Mouse (Mus musculus): Measurements from ENCODE around the gene Fam189a2. TPM values are rescaled to one million over a fixed set of nuclear protein-coding genes. Genes with fewer than 3 reads are reported as not detected.

Gene Fam189a2
- total RNA-seq, 2 experiments from 2014 or later, result 10.4 to 10.5 TPM

- intact Hi-C loops (cut with DNase I), result no loop called here
- no peak for DNase-seq (ENCODE audit: low spot score in 2 of 2)
Measured at GRCm38 (mm10) chr19:23984186-23984585, 46.6 kb downstream of the Fam189a2 start.

DNA sequence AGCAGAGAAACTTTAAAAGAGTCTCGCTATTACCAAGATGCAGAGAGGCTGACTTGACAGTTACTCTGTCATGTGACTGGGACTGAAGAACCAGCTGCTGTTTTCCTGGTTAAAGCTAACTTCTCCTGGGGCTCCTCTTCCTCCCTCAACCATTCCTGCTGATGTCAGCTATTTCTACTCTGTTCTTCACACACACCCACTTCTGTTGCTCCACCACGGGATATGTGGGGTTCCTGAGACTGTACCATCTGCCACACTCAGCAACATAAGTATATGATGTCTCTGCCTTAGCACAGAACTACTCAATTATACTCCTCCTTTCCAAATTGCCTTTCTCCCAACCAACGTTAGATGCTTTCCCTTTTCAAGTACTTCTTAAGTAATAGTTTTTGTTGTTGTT lies 50.2 kb downstream of the Fam189a2 start:
- intact Hi-C loops (cut with DNase I), result no loop called here
- peak; percentile 59 to 66 for DNase-seq (ENCODE audit: low spot score in 2 of 2)

GRCm38 (mm10) chr19:23977901-23978443 lies 52.8 kb downstream of the Fam189a2 start:
- intact Hi-C loops (cut with DNase I), result no loop called here
- no peak for DNase-seq (ENCODE audit: low spot score in 2 of 2)

DNA sequence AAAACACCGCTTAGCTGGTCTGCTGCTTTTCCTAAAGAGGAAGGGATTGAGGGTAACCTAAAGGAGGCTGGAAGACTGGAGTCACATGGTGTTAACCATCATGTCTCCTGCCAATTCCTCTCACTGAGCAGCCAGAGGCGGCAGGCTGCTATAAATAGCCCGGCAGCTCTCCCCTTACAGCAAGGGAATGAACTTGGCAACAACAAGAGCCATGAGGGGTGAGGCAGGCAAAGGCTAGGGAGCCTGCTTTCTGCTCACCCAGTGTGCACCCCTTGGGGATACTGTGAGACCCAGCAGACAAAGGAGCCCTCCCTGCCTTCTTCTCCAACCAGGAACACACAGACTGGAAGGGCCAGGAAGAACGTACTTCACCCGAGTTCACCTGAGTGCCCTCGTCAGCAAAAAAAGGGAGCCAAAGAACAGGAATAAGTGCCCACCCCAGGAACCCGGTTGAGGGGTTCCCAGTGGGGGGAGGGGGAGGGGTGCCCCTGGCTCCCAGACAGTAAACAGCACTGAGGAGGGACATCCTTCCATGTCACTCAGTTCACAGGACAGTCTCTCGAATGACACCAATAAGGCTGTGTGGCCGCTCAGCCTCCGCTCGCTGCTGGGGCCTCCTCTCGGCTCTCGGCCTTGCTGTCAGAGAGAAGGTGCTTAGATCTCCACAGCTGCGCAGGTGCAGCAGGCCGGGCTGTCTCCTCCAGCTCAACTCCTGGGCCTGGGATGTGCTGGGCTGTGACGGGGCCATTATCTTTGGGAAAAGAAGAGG lies 57.8 kb downstream of the Fam189a2 start:
- intact Hi-C loops (cut with DNase I), result no loop called here
- DNase-seq (ENCODE audit: low spot score in 2 of 2), result no peak

DNA sequence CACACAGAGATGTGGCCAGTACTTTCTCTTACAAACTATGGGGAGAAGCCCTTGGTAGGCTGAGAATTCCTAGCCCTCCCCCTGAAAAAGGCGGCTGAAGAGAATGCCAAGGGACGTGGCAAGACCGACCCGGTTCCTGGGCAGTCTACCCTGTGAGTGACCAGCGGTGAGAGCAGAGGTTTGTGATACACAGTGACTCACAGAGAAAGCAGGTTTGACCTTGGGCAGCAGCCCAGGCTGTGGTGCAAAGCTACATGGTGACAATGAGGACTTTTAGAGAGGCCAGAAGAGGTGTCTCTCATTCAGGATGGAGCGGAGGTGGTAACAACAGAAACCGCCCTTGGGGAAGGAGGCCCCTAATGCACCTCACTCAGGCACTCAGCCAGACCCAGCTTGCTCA lies 59.4 kb downstream of the Fam189a2 start:
- intact Hi-C loops (cut with DNase I), result no loop called here
- DNase-seq (ENCODE audit: low spot score in 2 of 2), result no peak

- intact Hi-C loops (cut with DNase I), result no loop called here
- DNase-seq (ENCODE audit: low spot score in 2 of 2), result no peak
Measured at GRCm38 (mm10) chr19:23970374-23970773, 60.4 kb downstream of the Fam189a2 start.

DNA sequence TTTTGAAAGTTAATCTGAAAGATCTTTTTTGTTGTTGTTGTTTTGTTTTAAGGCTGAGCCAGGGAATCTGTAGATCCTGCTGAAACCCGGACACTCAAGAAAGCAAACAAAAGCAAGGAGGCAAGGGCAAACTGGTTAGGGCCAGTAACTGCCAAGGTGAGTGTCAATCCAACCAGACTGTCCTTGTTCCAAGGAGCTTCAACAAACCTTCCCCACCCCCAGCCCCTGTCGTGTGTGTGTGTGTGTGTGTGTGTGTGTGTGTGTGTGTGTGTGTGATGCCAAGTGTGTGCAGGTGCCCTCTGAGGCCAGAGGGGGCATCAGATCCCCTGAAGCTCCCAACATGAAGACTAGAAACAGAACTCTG lies 62.0 kb downstream of the Fam189a2 start:
- intact Hi-C loops (cut with DNase I), result no loop called here
- DNase-seq (ENCODE audit: low spot score in 2 of 2), result no peak

DNA sequence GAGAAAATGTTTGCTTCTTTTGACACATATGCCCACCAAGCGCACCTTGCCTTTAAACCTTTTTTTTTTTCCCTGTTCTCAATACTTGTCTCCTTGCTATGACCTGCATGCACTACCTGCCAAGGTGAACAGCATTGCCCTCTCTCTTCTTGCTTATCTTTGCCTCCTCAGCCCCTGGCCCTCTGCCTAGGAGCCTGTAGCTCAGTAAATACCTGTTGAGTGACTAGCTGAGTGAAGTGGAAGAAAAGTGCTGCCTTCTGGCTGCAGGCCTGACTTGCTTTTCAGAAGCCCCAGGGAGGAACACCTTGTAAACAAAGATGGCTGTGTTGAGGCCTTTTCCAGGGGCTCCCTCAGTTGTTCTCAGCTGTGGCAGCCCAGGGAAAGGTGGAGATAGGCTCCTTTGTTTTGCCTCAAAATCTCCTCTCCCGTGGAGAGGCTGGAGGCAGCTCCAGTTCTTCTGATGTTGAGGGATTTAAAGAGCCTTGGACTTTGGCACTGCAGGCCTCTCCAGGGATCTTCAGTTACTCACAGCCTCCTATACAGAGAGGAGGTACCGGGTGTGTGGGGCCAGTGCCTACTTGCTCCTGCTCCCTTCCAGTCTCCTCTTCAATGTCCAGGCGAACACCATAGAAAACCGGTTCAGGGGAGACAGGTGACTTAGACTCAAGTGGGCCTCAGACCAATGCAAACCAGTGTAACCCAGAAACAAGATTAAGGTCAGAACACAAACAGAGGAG lies 62.5 kb downstream of the Fam189a2 start:
- intact Hi-C loops (cut with DNase I), result no loop called here
- no peak for DNase-seq (ENCODE audit: low spot score in 2 of 2)

- peak; percentile 62 to 63 for DNase-seq (ENCODE audit: low spot score in 2 of 2)
- intact Hi-C loops (cut with DNase I), result no loop called here
Measured at GRCm38 (mm10) chr19:23967156-23967555, 63.7 kb downstream of the Fam189a2 start.

GRCm38 (mm10) chr19:23966376-23966775 lies 64.4 kb downstream of the Fam189a2 start:
- intact Hi-C loops (cut with DNase I), result no loop called here
- DNase-seq (ENCODE audit: low spot score in 2 of 2), result no peak

GRCm38 (mm10) chr19:23964401-23964910 lies 66.4 kb downstream of the Fam189a2 start:
- intact Hi-C loops (cut with DNase I), result loop anchor here (5.0 kb wide), 2 partner anchors 207 to 667 kb away; partner anchors contain the start of gene Apba1
- DNase-seq (ENCODE audit: low spot score in 2 of 2), result no peak

DNA sequence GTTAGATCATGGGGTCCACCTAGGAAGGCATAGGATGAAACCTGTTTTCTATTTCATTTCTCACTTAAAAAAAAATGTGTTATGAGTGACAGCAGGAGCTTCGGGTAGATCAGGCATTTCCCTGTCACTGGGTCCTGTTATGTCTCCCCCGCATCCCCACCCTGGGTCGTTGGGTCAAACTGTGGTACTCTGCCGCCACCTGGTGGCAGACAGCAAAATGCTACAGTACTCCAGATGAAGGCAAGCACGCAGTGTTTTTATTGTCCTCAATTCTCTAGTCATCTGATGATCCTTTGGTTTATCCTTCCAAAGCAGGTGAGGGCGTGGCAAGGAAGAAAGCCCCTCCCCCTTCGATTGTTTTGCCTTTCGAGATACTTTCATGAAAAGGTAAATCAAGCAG lies 69.3 kb downstream of the Fam189a2 start:
- DNase-seq (ENCODE audit: low spot score in 2 of 2), result peak; percentile 56 to 64
- intact Hi-C loops (cut with DNase I), result loop anchor here (1.0 to 5.0 kb wide), 4 partner anchors 101 to 664 kb away; partner anchors contain the start of gene Apba1

- DNase-seq (ENCODE audit: low spot score in 2 of 2), result no peak
- intact Hi-C loops (cut with DNase I), result loop anchor here (1.0 to 5.0 kb wide), 4 partner anchors 101 to 664 kb away; partner anchors contain the start of gene Apba1
Measured at GRCm38 (mm10) chr19:23960831-23961447, 69.9 kb downstream of the Fam189a2 start.

GRCm38 (mm10) chr19:23960275-23960674 lies 70.5 kb downstream of the Fam189a2 start:
- no peak for DNase-seq (ENCODE audit: low spot score in 2 of 2)
- intact Hi-C loops (cut with DNase I), result loop anchor here (2.0 to 5.0 kb wide), 3 partner anchors 203 to 663 kb away; partner anchors contain the start of gene Apba1

DNA sequence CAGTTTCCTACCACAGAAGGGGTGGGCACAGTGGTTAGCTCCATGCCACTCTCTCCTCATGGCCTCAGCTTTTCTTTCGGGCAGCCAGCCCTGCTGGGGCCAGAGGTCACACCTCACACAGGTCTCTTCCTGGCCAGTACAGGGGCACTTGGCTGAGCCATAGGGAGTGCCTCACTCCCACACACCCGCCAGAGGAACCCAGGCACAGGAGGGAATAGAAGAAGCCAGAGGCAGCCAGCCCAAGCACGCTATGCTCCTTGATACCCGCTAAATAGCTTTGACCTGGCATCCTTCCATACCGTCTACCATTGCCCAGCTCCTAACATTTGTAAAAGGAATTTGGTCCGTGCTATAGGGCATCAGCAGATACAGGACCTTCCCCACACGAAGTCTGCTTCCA lies 70.9 kb downstream of the Fam189a2 start:
- DNase-seq (ENCODE audit: low spot score in 2 of 2), result no peak
- intact Hi-C loops (cut with DNase I), result loop anchor here (2.0 to 5.0 kb wide), 3 partner anchors 203 to 663 kb away; partner anchors contain the start of gene Apba1

GRCm38 (mm10) chr19:23958925-23959324 lies 71.9 kb downstream of the Fam189a2 start:
- DNase-seq (ENCODE audit: low spot score in 2 of 2), result no peak
- intact Hi-C loops (cut with DNase I), result no loop called here

- intact Hi-C loops (cut with DNase I), result no loop called here
- DNase-seq (ENCODE audit: low spot score in 2 of 2), result no peak
Measured at GRCm38 (mm10) chr19:23957563-23957962, 73.3 kb downstream of the Fam189a2 start.

- DNase-seq (ENCODE audit: low spot score in 2 of 2), result no peak
Measured at GRCm38 (mm10) chr19:23956299-23956975, 74.4 kb downstream of the Fam189a2 start.

GRCm38 (mm10) chr19:23955461-23955860 lies 75.4 kb downstream of the Fam189a2 start:
- intact Hi-C loops (cut with DNase I), result no loop called here
- no peak for DNase-seq (ENCODE audit: low spot score in 2 of 2)

More at GRCm38 (mm10) chr19:23956299-23956975, 74.4 kb downstream of the Fam189a2 start:
- intact Hi-C loops (cut with DNase I), result no loop called here

All from left cerebral cortex, postnatal 36 days (tissue).